Mouse (Mus musculus) bone marrow macrophage, adult 2 months (primary cell): Measurements from ENCODE around the gene Hist1h4b.

Experiments
- CTCF ChIP-seq: IDR thresholded peaks from 2 replicates; pipeline ENCODE4 v1.5.1; 2012; ENCODE audit warnings: low read depth, mild to moderate bottlenecking, low read length, moderate library complexity
- POLR2A ChIP-seq: IDR thresholded peaks from 2 replicates; pipeline ENCODE4 v1.6.1; 2012; ENCODE audit warnings: mild to moderate bottlenecking, low read depth, low read length, borderline replicate concordance

- no peak for TF ChIP-seq CTCF
- peak; percentile 57; the same call in 1 of the 2 replicates for TF ChIP-seq POLR2A
Measured at GRCm38 (mm10) chr13:23756790-23757189, at the start of gene Hist1h4b.
